Mouse (Mus musculus): ENCODE results near the gene Dcdc2a. TPM values are rescaled to one million over a fixed set of nuclear protein-coding genes. Genes with fewer than 3 reads are reported as not detected.

Gene Dcdc2a
- polyA plus RNA-seq, 1 experiment, result 4.9 TPM

- no peak for TF ChIP-seq POLR2A (IDR thresholded peaks at IDR 0.05; ENCODE audit: borderline replicate concordance, insufficient read depth, low read length)
- no peak for TF ChIP-seq CTCF (IDR thresholded peaks at IDR 0.05; ENCODE audit: borderline replicate concordance, insufficient read depth, low read depth, low read length)
- Histone ChIP-seq H3K4me3 (replicated peaks; ENCODE audit: insufficient read depth, low read depth, low read length) (no peak overlapping the region), H3K4me1 (ENCODE audit: control insufficient read depth, insufficient read depth, low read length) (no peaks in the 10 kb centered on the region), H3K27me3 (ENCODE audit: control insufficient read depth, insufficient read depth, low read length) (no peaks in the 10 kb centered on the region), H3K27ac (ENCODE audit: insufficient read depth, low read length) (no peak overlapping the region)
- WGBS, result 71% methylated on average over 2 of the region's 2 CpGs
- no peak for DNase-seq
These were observed 90.4 kb downstream of the Dcdc2a start for GRCm38 (mm10) chr13:25146232-25146631.

DNA sequence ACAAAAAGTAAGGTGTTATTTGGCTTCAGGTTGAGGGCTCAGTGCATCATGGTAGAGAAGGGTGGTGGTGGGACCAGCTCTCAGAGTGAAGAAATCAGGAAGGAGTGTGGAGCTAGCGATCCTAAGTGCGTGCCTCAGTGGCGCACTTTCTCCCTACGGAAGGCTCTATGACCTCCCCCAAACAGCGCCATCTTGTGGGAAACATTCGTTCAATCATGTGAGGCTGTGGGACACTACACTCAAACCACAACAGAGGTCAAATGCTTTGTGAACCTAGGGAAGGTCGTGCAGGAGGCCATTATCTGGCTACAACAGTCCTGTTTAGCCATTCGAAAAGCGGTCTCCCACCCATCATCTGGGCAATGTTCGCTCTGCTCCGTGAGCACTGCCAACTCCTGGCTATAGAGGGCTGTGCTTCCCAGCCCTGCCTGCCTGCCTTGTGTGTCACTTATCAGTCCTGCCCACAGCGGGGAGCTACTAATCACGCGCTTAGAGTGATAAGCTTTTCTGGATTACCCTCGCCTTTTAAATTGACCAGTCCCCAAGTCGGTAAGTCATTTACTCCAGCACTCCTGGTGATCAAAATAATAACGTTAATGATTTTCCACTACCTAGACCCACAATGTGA is 94.5 kb downstream of the Dcdc2a start:
- Histone ChIP-seq H3K27me3 (ENCODE audit: control insufficient read depth, insufficient read depth, low read length) (no peaks in the 10 kb centered on the region), H3K27ac (ENCODE audit: insufficient read depth, low read length) (no peak overlapping the region), H3K4me3 (replicated peaks; ENCODE audit: insufficient read depth, low read depth, low read length) (no peak overlapping the region), H3K4me1 (ENCODE audit: control insufficient read depth, insufficient read depth, low read length) (no peaks in the 10 kb centered on the region)
- TF ChIP-seq POLR2A (IDR thresholded peaks at IDR 0.05; ENCODE audit: borderline replicate concordance, insufficient read depth, low read length), result no peak
- TF ChIP-seq CTCF (IDR thresholded peaks at IDR 0.05; ENCODE audit: borderline replicate concordance, insufficient read depth, low read depth, low read length), result no peak
- WGBS, result 29% methylated on average over 17 of the region's 17 CpGs
- DNase-seq, result no peak

DNA sequence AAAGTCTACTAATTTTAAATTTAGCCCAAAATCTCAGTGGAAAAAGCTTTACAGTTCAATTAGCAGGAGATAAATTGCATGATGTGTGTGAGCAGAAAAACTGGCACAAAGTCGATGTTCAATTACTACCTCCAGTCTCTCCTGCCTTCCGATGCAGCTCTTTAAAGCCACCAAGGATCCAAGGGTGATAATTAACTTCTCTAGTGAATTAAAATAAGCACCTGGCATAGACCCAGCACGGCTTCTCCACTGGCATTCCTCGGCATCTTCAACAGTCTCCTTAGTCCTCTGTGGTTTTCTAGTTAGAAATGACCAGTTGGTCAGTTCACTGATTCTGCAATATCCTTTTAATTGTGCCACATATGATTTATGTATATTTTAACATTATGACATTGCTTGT is 95.1 kb downstream of the Dcdc2a start:
- Histone ChIP-seq H3K27me3 (ENCODE audit: control insufficient read depth, insufficient read depth, low read length) (no peaks in the 10 kb centered on the region), H3K4me1 (ENCODE audit: control insufficient read depth, insufficient read depth, low read length) (no peaks in the 10 kb centered on the region), H3K27ac (ENCODE audit: insufficient read depth, low read length) (no peak overlapping the region), H3K4me3 (replicated peaks; ENCODE audit: insufficient read depth, low read depth, low read length) (no peak overlapping the region)
- TF ChIP-seq CTCF (IDR thresholded peaks at IDR 0.05; ENCODE audit: borderline replicate concordance, insufficient read depth, low read depth, low read length) (no peak), POLR2A (IDR thresholded peaks at IDR 0.05; ENCODE audit: borderline replicate concordance, insufficient read depth, low read length) (no peak)
- peak in 1 of 2 experiments; percentile 6 for DNase-seq
- WGBS, result 15% methylated on average over 4 of the region's 4 CpGs

DNA sequence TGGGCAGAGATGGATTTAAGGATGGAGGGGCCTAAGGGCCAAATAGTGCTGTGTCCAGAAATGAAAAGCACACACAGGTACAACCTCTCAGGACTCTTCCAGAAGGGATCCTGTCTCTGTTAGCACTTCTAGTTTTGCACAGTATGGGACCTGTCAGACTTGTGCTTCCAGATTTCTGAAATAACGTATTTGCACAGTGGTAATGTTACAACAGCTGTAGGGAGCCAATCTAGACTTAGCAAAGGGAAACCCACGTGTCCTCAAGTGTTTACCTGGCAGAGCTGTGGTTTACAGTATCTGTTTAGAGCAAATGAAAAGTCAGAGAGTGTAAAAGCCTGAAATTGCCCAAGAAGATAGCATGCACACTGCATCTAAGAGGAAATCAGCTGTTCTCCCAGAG is 104.1 kb downstream of the Dcdc2a start:
- H3K4me1 ChIP-seq (ENCODE audit: control insufficient read depth, insufficient read depth, low read length), result no peaks in the 10 kb centered on the region
- WGBS, result 65% methylated on average over 2 of the region's 2 CpGs
- H3K4me3 ChIP-seq (replicated peaks; ENCODE audit: insufficient read depth, low read depth, low read length), result no peak overlapping the region
- H3K27ac ChIP-seq (ENCODE audit: insufficient read depth, low read length), result no peak overlapping the region
- no peaks in the 10 kb centered on the region for H3K27me3 ChIP-seq (ENCODE audit: control insufficient read depth, insufficient read depth, low read length)
- no peak for TF ChIP-seq CTCF (IDR thresholded peaks at IDR 0.05; ENCODE audit: borderline replicate concordance, insufficient read depth, low read depth, low read length)
- no peak for TF ChIP-seq POLR2A (IDR thresholded peaks at IDR 0.05; ENCODE audit: borderline replicate concordance, insufficient read depth, low read length)
- no peak for DNase-seq

- WGBS, result 61% methylated on average over 2 of the region's 2 CpGs
- TF ChIP-seq POLR2A (IDR thresholded peaks at IDR 0.05; ENCODE audit: borderline replicate concordance, insufficient read depth, low read length), result no peak
- TF ChIP-seq CTCF (IDR thresholded peaks at IDR 0.05; ENCODE audit: borderline replicate concordance, insufficient read depth, low read depth, low read length), result no peak
- DNase-seq, result no peak
- Histone ChIP-seq H3K4me1 (ENCODE audit: control insufficient read depth, insufficient read depth, low read length) (no peaks in the 10 kb centered on the region), H3K4me3 (replicated peaks; ENCODE audit: insufficient read depth, low read depth, low read length) (no peak overlapping the region), H3K27me3 (ENCODE audit: control insufficient read depth, insufficient read depth, low read length) (no peaks in the 10 kb centered on the region), H3K27ac (ENCODE audit: insufficient read depth, low read length) (no peak overlapping the region)
These were observed 105.0 kb downstream of the Dcdc2a start for GRCm38 (mm10) chr13:25160804-25161203.

- 78% methylated on average over 3 of the region's 3 CpGs for WGBS
- no peak for DNase-seq
- no peak for TF ChIP-seq POLR2A (IDR thresholded peaks at IDR 0.05; ENCODE audit: borderline replicate concordance, insufficient read depth, low read length)
- no peak for TF ChIP-seq CTCF (IDR thresholded peaks at IDR 0.05; ENCODE audit: borderline replicate concordance, insufficient read depth, low read depth, low read length)
These were observed 106.8 kb downstream of the Dcdc2a start for GRCm38 (mm10) chr13:25162594-25162993.

DNA sequence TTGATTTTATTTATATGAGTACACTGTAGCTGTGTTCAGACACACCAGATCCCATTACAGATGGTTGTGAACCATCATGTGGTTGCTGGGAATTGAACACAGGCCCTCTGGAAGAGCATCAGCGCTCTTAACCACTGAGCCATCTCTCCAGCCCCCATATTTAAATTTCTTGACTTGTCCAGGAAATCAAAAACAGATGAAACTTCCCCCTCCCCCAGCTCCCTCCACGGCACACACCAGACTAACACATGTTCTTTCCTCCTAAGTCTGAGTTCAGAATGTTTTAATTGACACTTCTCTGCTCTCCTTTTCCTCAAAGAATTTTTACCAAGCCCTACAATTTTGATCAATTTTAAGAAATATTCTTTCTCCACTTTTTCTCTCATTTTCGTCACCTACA is 113.1 kb downstream of the Dcdc2a start:
- no peak for TF ChIP-seq CTCF (IDR thresholded peaks at IDR 0.05; ENCODE audit: borderline replicate concordance, insufficient read depth, low read depth, low read length)
- no peak for TF ChIP-seq POLR2A (IDR thresholded peaks at IDR 0.05; ENCODE audit: borderline replicate concordance, insufficient read depth, low read length)
- Histone ChIP-seq H3K4me3 (replicated peaks; ENCODE audit: insufficient read depth, low read depth, low read length) (no peak overlapping the region), H3K4me1 (ENCODE audit: control insufficient read depth, insufficient read depth, low read length) (no peaks in the 10 kb centered on the region), H3K27ac (ENCODE audit: insufficient read depth, low read length) (no peak overlapping the region), H3K27me3 (ENCODE audit: control insufficient read depth, insufficient read depth, low read length) (no peaks in the 10 kb centered on the region)
- WGBS, result 80% methylated on average over 3 of the region's 3 CpGs
- no peak for DNase-seq

More at GRCm38 (mm10) chr13:25162594-25162993, 106.8 kb downstream of the Dcdc2a start:
- H3K27me3 ChIP-seq (ENCODE audit: control insufficient read depth, insufficient read depth, low read length), result no peaks in the 10 kb centered on the region
- no peak overlapping the region for H3K27ac ChIP-seq (ENCODE audit: insufficient read depth, low read length)
- H3K4me1 ChIP-seq (ENCODE audit: control insufficient read depth, insufficient read depth, low read length), result no peaks in the 10 kb centered on the region
- no peak overlapping the region for H3K4me3 ChIP-seq (replicated peaks; ENCODE audit: insufficient read depth, low read depth, low read length)

GRCm38 (mm10) chr13:25177835-25178234 is 122.0 kb downstream of the Dcdc2a start:
- DNase-seq, result no peak
- WGBS, result 84% methylated on average over 1 of the region's 1 CpGs
- H3K27ac ChIP-seq (ENCODE audit: insufficient read depth, low read length), result no peak overlapping the region
- no peaks in the 10 kb centered on the region for H3K27me3 ChIP-seq (ENCODE audit: control insufficient read depth, insufficient read depth, low read length)
- no peaks in the 10 kb centered on the region for H3K4me1 ChIP-seq (ENCODE audit: control insufficient read depth, insufficient read depth, low read length)
- no peak for TF ChIP-seq CTCF (IDR thresholded peaks at IDR 0.05; ENCODE audit: borderline replicate concordance, insufficient read depth, low read depth, low read length)
- TF ChIP-seq POLR2A (IDR thresholded peaks at IDR 0.05; ENCODE audit: borderline replicate concordance, insufficient read depth, low read length), result no peak
- no peak overlapping the region for H3K4me3 ChIP-seq (replicated peaks; ENCODE audit: insufficient read depth, low read depth, low read length)

All from cerebellum, adult 2 months (tissue).